Mouse (Mus musculus) limb, embryonic 13.5 days (tissue): ENCODE results near the gene Slc35a3. TPM values are rescaled to one million over a fixed set of nuclear protein-coding genes. Genes with fewer than 3 reads are reported as not detected.

Experiments
- ATAC-seq: fragments of 200-750 bp; cut with Nextera tagmentation; 2 replicates; pipeline ENCODE4 v1.8.0; 2017; ENCODE audit warnings: low read depth, moderate number of reproducible peaks, moderate TSS enrichment; ENCODE audit not compliant: low FRiP score
- H3K27ac ChIP-seq: fragments of 300-500 bp; sonication (generic); 2 replicates; pipeline ENCODE4 v1.5.1; 2015; ENCODE audit warnings: inconsistent platforms, mild to moderate bottlenecking, moderate library complexity
- H3K27me3 ChIP-seq: fragments of 300-500 bp; sonication (generic); 2 replicates; pipeline ENCODE4 v1.6.1; 2015; ENCODE audit warnings: mild to moderate bottlenecking, inconsistent platforms
- H3K36me3 ChIP-seq: fragments of 300-500 bp; sonication (generic); 2 replicates; pipeline ENCODE4 v1.6.1; 2015; ENCODE audit warnings: inconsistent platforms, mild to moderate bottlenecking, moderate library complexity
- H3K4me1 ChIP-seq: fragments of 300-500 bp; sonication (generic); 2 replicates; pipeline ENCODE4 v1.6.1; 2015; ENCODE audit warnings: inconsistent platforms
- H3K4me2 ChIP-seq: fragments of 300-500 bp; sonication (generic); replicated peaks from 2 replicates; pipeline ENCODE4 v1.6.1; 2015; ENCODE audit warnings: inconsistent platforms, mild to moderate bottlenecking, moderate library complexity
- H3K4me3 ChIP-seq: fragments of 300-500 bp; sonication (generic); 2 replicates; pipeline ENCODE4 v1.5.1; 2015; ENCODE audit warnings: moderate library complexity, mild to moderate bottlenecking, inconsistent platforms
- H3K9ac ChIP-seq: fragments of 300-500 bp; sonication (generic); 2 replicates; pipeline ENCODE4 v1.6.1; 2015; ENCODE audit warnings: mild to moderate bottlenecking, inconsistent platforms
- H3K9me3 ChIP-seq: fragments of 300-500 bp; sonication (generic); 2 replicates; pipeline ENCODE4 v1.6.1; 2016; ENCODE audit warnings: inconsistent platforms
- WGBS: fragments of 180-500 bp; shearing (Covaris S2); methylation state at CpG from one replicate; pipeline ENCODE4 v1.1.7; 2015; 5-methylcytosine and 5-hydroxymethylcytosine counted together
- polyA plus RNA-seq: library from polyadenylated mRNA; unstranded; fragments of >200 nt; fragmentation: Nextera tagmentation; extraction: Ambion mirVana; gene quantifications from 2 replicates; pipeline ENCODE4 v1.2.1, GENCODE M21; 2015

Gene Slc35a3
- polyA plus RNA-seq, 1 experiment from 2014 or later = 11.9 TPM

GRCm38 (mm10) chr3:116632971-116633370 lies 79.7 kb downstream of the Slc35a3 start:
- H3K9me3 ChIP-seq = no peaks in the 10 kb centered on the region
- peaks cover 77% of the 10 kb centered on the region for H3K36me3 ChIP-seq
- no peak overlapping the region for H3K4me3 ChIP-seq
- no peak overlapping the region for H3K27ac ChIP-seq
- no peak for ATAC-seq
- H3K9ac ChIP-seq = no peak overlapping the region
- no peaks in the 10 kb centered on the region for H3K4me1 ChIP-seq
- WGBS = 88% methylated on average over 3 of the region's 3 CpGs
- no peaks in the 10 kb centered on the region for H3K27me3 ChIP-seq
- no peak overlapping the region for H3K4me2 ChIP-seq

GRCm38 (mm10) chr3:116631459-116631858 lies 81.2 kb downstream of the Slc35a3 start:
- no peak overlapping the region for H3K4me2 ChIP-seq
- H3K4me3 ChIP-seq = no peak overlapping the region
- H3K36me3 ChIP-seq = peaks cover 71% of the 10 kb centered on the region
- no peaks in the 10 kb centered on the region for H3K4me1 ChIP-seq
- ATAC-seq = no peak
- H3K27me3 ChIP-seq = no peaks in the 10 kb centered on the region
- no peak overlapping the region for H3K9ac ChIP-seq
- H3K27ac ChIP-seq = no peak overlapping the region
- 88% methylated on average over 1 of the region's 1 CpGs for WGBS
- no peaks in the 10 kb centered on the region for H3K9me3 ChIP-seq

GRCm38 (mm10) chr3:116622641-116623040 lies 90.0 kb downstream of the Slc35a3 start:
- Histone ChIP-seq H3K9ac (no peak overlapping the region), H3K4me1 (no peaks in the 10 kb centered on the region), H3K4me2 (no peak overlapping the region), H3K36me3 (peaks cover 50% of the 10 kb centered on the region), H3K27ac (no peak overlapping the region), H3K4me3 (no peak overlapping the region), H3K9me3 (no peaks in the 10 kb centered on the region), H3K27me3 (no peaks in the 10 kb centered on the region)
- ATAC-seq = no peak
- WGBS = 92% methylated on average over 7 of the region's 7 CpGs

- no peak for ATAC-seq
- no peaks in the 10 kb centered on the region for H3K9me3 ChIP-seq
- H3K36me3 ChIP-seq = peaks cover 52% of the 10 kb centered on the region
- no peaks in the 10 kb centered on the region for H3K4me1 ChIP-seq
- no peak overlapping the region for H3K4me2 ChIP-seq
- H3K27ac ChIP-seq = no peak overlapping the region
- H3K27me3 ChIP-seq = no peaks in the 10 kb centered on the region
- WGBS = 95% methylated on average over 7 of the region's 7 CpGs
- H3K9ac ChIP-seq = no peak overlapping the region
- H3K4me3 ChIP-seq = no peak overlapping the region
These were observed 91.8 kb downstream of the Slc35a3 start for GRCm38 (mm10) chr3:116620636-116621370.

Other genes starting within 250 kb of the Slc35a3 start
- 77.4 and 80.8 TPM in 2 replicates for gene Rtca, start 204.6 kb downstream of the Slc35a3 start, polyA plus RNA-seq
- gene Dbt, start 199.8 kb downstream of the Slc35a3 start, polyA plus RNA-seq = 16.1 and 16.7 TPM in 2 replicates
- gene Lrrc39, start 149.9 kb downstream of the Slc35a3 start, polyA plus RNA-seq = 0.84 and 0.87 TPM in 2 replicates
- gene Sass6, start 117.8 kb downstream of the Slc35a3 start, polyA plus RNA-seq = 24.1 and 27.0 TPM in 2 replicates
- 38.4 and 39.1 TPM in 2 replicates for gene Trmt13, start 98.2 kb downstream of the Slc35a3 start, polyA plus RNA-seq
- gene Mfsd14a, start 50.2 kb downstream of the Slc35a3 start, polyA plus RNA-seq = 79.5 and 84.6 TPM in 2 replicates
- gene Gm43191, start 31.6 kb downstream of the Slc35a3 start, polyA plus RNA-seq = not detected in 2 replicates
- 20.3 and 21.1 TPM in 2 replicates for gene Agl, start 95.3 kb upstream of the Slc35a3 start, polyA plus RNA-seq
- gene Frrs1, start 146.6 kb upstream of the Slc35a3 start, polyA plus RNA-seq = 10.9 and 11.4 TPM in 2 replicates